Mouse (Mus musculus) adipocyte (in vitro differentiated cells): Measurements from ENCODE around the gene Cfl2.
"Not testable (repeated sequence)": the region's sequence is repeated elsewhere in the genome, so short reads cannot be mapped to it uniquely, and the experiment has no call there.

Source experiments
- DNase-seq: peaks from one replicate; pipeline ENCODE4 v3.0.0-alpha.2; 2016; ENCODE audit warnings: low spot score

Gene Cfl2

GRCm38 (mm10) chr12:54862606-54863535 is at the start of gene Cfl2:
Gene Cfl2, minus strand, starts transcription at chr12:54862877.
- DNase-seq = peak; percentile 54

- DNase-seq = no peak
These were observed 47.7 kb upstream of the Cfl2 start for GRCm38 (mm10) chr12:54910387-54910786.

- not testable (repeated sequence) for DNase-seq
These were observed 29.9 kb upstream of the Cfl2 start for GRCm38 (mm10) chr12:54892559-54892958.

- DNase-seq = no peak
These were observed 27.7 kb upstream of the Cfl2 start for GRCm38 (mm10) chr12:54890426-54890825.

- no peak for DNase-seq
These were observed 25.0 kb upstream of the Cfl2 start for GRCm38 (mm10) chr12:54887580-54888127.

- peak; percentile 70 for DNase-seq
These were observed 17.0 kb upstream of the Cfl2 start for GRCm38 (mm10) chr12:54879630-54880029.

GRCm38 (mm10) chr12:54879211-54879610 is 16.5 kb upstream of the Cfl2 start:
- DNase-seq = no peak

- DNase-seq = no peak
These were observed 15.2 kb upstream of the Cfl2 start for GRCm38 (mm10) chr12:54877875-54878274.

- no peak for DNase-seq
These were observed 14.2 kb upstream of the Cfl2 start for GRCm38 (mm10) chr12:54876879-54877278.

GRCm38 (mm10) chr12:54874711-54875110 is 12.0 kb upstream of the Cfl2 start:
- peak; percentile 12 for DNase-seq

- peak; percentile 69 for DNase-seq
These were observed 579 bp downstream of the Cfl2 start for GRCm38 (mm10) chr12:54861991-54862605.

- peak; percentile 17 for DNase-seq
These were observed 3.1 kb downstream of the Cfl2 start for GRCm38 (mm10) chr12:54859531-54859930.

GRCm38 (mm10) chr12:54850551-54850950 is 12.1 kb downstream of the Cfl2 start:
- no peak for DNase-seq

GRCm38 (mm10) chr12:54844415-54844814 is 18.3 kb downstream of the Cfl2 start:
- DNase-seq = no peak

- no peak for DNase-seq
These were observed 21.1 kb downstream of the Cfl2 start for GRCm38 (mm10) chr12:54841576-54841975.

GRCm38 (mm10) chr12:54839815-54840214 is 22.9 kb downstream of the Cfl2 start:
- DNase-seq = no peak

- DNase-seq = no peak
These were observed 23.7 kb downstream of the Cfl2 start for GRCm38 (mm10) chr12:54838931-54839330.

- no peak for DNase-seq
These were observed 26.8 kb downstream of the Cfl2 start for GRCm38 (mm10) chr12:54835608-54836570.

- DNase-seq = peak; percentile 73
These were observed 27.7 kb downstream of the Cfl2 start for GRCm38 (mm10) chr12:54834925-54835447.

- no peak for DNase-seq
These were observed 28.7 kb downstream of the Cfl2 start for GRCm38 (mm10) chr12:54833856-54834399.

- not testable (repeated sequence) for DNase-seq
These were observed 30.8 kb downstream of the Cfl2 start for GRCm38 (mm10) chr12:54831927-54832326.
